In the genomic region with DNA sequence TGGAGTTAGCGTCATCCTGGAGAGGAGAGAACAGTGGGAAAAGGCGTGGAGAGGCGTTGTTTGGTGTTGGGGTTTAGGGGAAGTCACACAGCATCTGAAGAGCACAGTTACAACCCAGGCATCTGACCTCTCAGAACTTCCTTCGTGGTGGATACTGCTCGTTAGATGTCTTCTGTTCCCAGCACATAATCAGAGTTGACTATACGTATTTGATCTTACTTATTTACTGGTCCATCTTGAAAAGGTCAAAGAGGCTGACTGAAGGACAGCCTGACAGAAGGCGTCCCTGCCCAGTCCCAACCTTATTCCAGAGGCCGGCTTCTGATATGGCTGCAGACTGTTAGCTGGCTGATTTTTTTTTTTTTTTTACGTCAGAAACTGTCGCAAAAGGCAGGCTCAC, we compare ENCODE assay signal across 35 mouse cellular contexts.
"Had no signal": no experiment of that assay in that cellular context is flagged by ENCODE, and none has a peak within 500 bp of the region (broad histone marks: within the 10 kb centered on the region; RNA-seq: fewer than 3 reads in every experiment).

No protein-coding gene starts in this region.

- H3K9ac ChIP-seq: heart, embryonic 12.5 days; heart, embryonic 13.5 days; heart, embryonic 15.5 days; hindbrain, embryonic 12.5 days; hindbrain, embryonic 13.5 days; hindbrain, embryonic 14.5 days; hindbrain, embryonic 15.5 days; intestine, embryonic 15.5 days; kidney, embryonic 15.5 days had no signal

- H3K27me3 ChIP-seq: hindbrain, embryonic 12.5 days; hindbrain, embryonic 15.5 days; intestine, embryonic 15.5 days had no signal

- H3K9me3 ChIP-seq: heart, embryonic 10.5 days; heart, embryonic 12.5 days; heart, embryonic 13.5 days; heart, embryonic 15.5 days; hindbrain, embryonic 10.5 days; hindbrain, embryonic 12.5 days; hindbrain, embryonic 13.5 days; hindbrain, embryonic 15.5 days; intestine, embryonic 15.5 days; kidney, embryonic 15.5 days had no signal

- H3K4me3 ChIP-seq: heart, adult 2 months; heart, embryonic 10.5 days; heart, embryonic 12.5 days; heart, embryonic 13.5 days; heart, embryonic 15.5 days; hindbrain, embryonic 10.5 days; hindbrain, embryonic 12.5 days; hindbrain, embryonic 13.5 days; hindbrain, embryonic 15.5 days; intestine, embryonic 15.5 days; kidney, embryonic 15.5 days; layer of hippocampus, adult 2 months had no signal

- H3K27ac ChIP-seq: heart, adult 2 months; heart, embryonic 10.5 days; heart, embryonic 13.5 days; heart, embryonic 15.5 days; hindbrain, embryonic 10.5 days; hindbrain, embryonic 12.5 days; hindbrain, embryonic 13.5 days; hindbrain, embryonic 14.5 days; hindbrain, embryonic 15.5 days; hindbrain, postnatal 0 days; intestine, embryonic 15.5 days; kidney, embryonic 15.5 days; kidney, postnatal 0 days; layer of hippocampus, adult 2 months had no signal

- ATAC-seq: hindbrain, embryonic 16.5 days; hindbrain, postnatal 0 days; inflammation-experienced regulatory T-cells, adult 6 months; intestine, embryonic 15.5 days; intestine, embryonic 16.5 days; intestine, postnatal 0 days had no signal

- H3K4me2 ChIP-seq: heart, embryonic 11.5 days; heart, embryonic 12.5 days; heart, embryonic 13.5 days; heart, embryonic 15.5 days; hindbrain, embryonic 12.5 days; hindbrain, embryonic 13.5 days; hindbrain, embryonic 14.5 days; hindbrain, embryonic 15.5 days; intestine, embryonic 15.5 days; kidney, embryonic 15.5 days had no signal

- DNase-seq: heart, adult 18-20 months; heart, adult 2 months; heart, postnatal 10 days; heart, postnatal 14 days; heart, postnatal 36 days; heart, postnatal 4 days; kidney, adult 11 months; kidney, adult 18-20 months; kidney, adult 2 months; kidney, adult 8-10 months; kidney, adult 9 months; kidney, postnatal 10 days; kidney, postnatal 14 days; kidney, postnatal 36 days; kidney, postnatal 4 days; layer of hippocampus, adult 9-11 months had no signal

- H3K4me1 ChIP-seq: heart, embryonic 15.5 days; intestine, embryonic 15.5 days had no signal

- H3K36me3 ChIP-seq: heart, embryonic 10.5 days; heart, embryonic 12.5 days; heart, embryonic 13.5 days; heart, embryonic 15.5 days; hindbrain, embryonic 10.5 days; hindbrain, embryonic 12.5 days; hindbrain, embryonic 13.5 days; hindbrain, embryonic 15.5 days; intestine, embryonic 15.5 days; kidney, embryonic 15.5 days had no signal
